Mouse (Mus musculus) C2C12 (cell line): ENCODE measurements around the gene Ptk7.

Experiments used
- CEBPB ChIP-seq: IDR thresholded peaks from one replicate; pipeline ENCODE4 v1.6.1; 2011; ENCODE audit warnings: low read depth, mild to moderate bottlenecking, control low read depth, moderate library complexity
- CTCF ChIP-seq: IDR thresholded peaks from one replicate; pipeline ENCODE4 v1.5.1; 2011; ENCODE audit not compliant: control insufficient read depth, insufficient read depth, insufficient read length
- MAX ChIP-seq: IDR thresholded peaks from one replicate; pipeline ENCODE4 v1.6.1; 2011; ENCODE audit warnings: mild to moderate bottlenecking, control low read depth
- USF1 ChIP-seq: IDR thresholded peaks from one replicate; pipeline ENCODE4 v1.6.1; 2011; ENCODE audit warnings: low read depth, mild to moderate bottlenecking, control low read depth, moderate library complexity

- no peak for TF ChIP-seq CTCF
- TF ChIP-seq USF1 = no peak
- TF ChIP-seq CEBPB = no peak
- TF ChIP-seq MAX = no peak
Observed at GRCm38 (mm10) chr17:46611316-46611715, 18.0 kb downstream of the Ptk7 start.
